Mouse (Mus musculus) lung, adult 2 months (tissue): ENCODE measurements at regions not wholly inside any gene's neighbourhood (a gene's known extent, or its start where the extent isn't known, plus 50 kb on each side); places are given as distances from the start of the nearest gene placed in this dataset.

Source experiments
- DNase-seq: peaks from one replicate; pipeline ENCODE4 v3.0.0; 2022
- H3K4me1 ChIP-seq: fragments of 200-500 bp; 2 replicates; pipeline ENCODE4 v1.6.1; 2011; ENCODE audit warnings: low read length; ENCODE audit not compliant: control insufficient read depth, insufficient read depth
- H3K4me3 ChIP-seq: fragments of 200-500 bp; replicated peaks from 2 replicates; pipeline ENCODE3; 2011; ENCODE audit warnings: low read depth, mild to moderate bottlenecking, control low read depth, low read length; ENCODE audit errors: extremely low read depth
- CTCF ChIP-seq: fragments of 200-500 bp; IDR thresholded peaks from 2 replicates; pipeline ENCODE4 v1.5.1; 2011; ENCODE audit warnings: mild to moderate bottlenecking, low read length, control low read depth; ENCODE audit not compliant: insufficient read depth
- POLR2A ChIP-seq: fragments of 200-500 bp; IDR thresholded peaks from 2 replicates; pipeline ENCODE4 v1.6.1; 2011; ENCODE audit warnings: low read depth, mild to moderate bottlenecking, control low read depth, low read length, borderline replicate concordance; ENCODE audit errors: extremely low read depth
- WGBS: fragments of 180-500 bp; shearing (Covaris S2); methylation state at CpG from one replicate; pipeline ENCODE4 v1.1.7; 2018; 5-methylcytosine and 5-hydroxymethylcytosine counted together

- DNase-seq, result no peak
- Histone ChIP-seq H3K4me1 (no peaks in the 10 kb centered on the region), H3K4me3 (no peak overlapping the region)
- TF ChIP-seq POLR2A (no peak), CTCF (no peak)
- 87% methylated on average over 2 of the region's 2 CpGs for WGBS
Measured at GRCm38 (mm10) chr2:12614345-12614744, 195.1 kb upstream of the Mindy3 start.

GRCm38 (mm10) chr2:12613858-12614257 lies 194.6 kb upstream of the Mindy3 start:
- DNase-seq, result no peak
- Histone ChIP-seq H3K4me1 (no peaks in the 10 kb centered on the region), H3K4me3 (no peak overlapping the region)
- TF ChIP-seq POLR2A (no peak), CTCF (no peak)
- 65% methylated on average over 2 of the region's 2 CpGs for WGBS

- no peak for DNase-seq
- WGBS, result 18% methylated on average over 2 of the region's 2 CpGs
- Histone ChIP-seq H3K4me3 (no peak overlapping the region), H3K4me1 (no peaks in the 10 kb centered on the region)
- TF ChIP-seq POLR2A, result no peak
- no peak for TF ChIP-seq CTCF
Measured at GRCm38 (mm10) chr2:12582566-12582965, 163.3 kb upstream of the Mindy3 start.

DNA sequence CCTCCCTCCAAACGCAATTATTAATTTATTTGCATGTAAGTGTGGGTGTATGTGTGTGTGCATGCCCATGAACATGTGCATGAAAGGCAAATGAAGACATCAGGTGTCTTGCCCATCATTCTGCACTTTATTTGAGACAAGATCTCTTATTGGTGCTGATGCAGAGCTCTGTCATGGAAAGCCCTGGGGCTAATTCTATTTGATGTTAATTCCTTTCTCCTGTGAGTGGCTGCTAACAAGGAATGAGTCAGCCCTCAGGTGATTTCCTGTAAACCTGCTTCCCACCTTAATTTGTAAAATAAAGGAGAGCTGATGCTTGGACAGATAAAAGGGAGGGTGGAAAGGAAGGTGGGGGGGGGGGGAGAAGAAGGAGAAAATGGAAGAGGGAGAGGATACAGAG lies 138.5 kb upstream of the Mindy3 start:
- Histone ChIP-seq H3K4me1 (no peaks in the 10 kb centered on the region), H3K4me3 (no peak overlapping the region)
- TF ChIP-seq POLR2A (no peak), CTCF (no peak)
- 43% methylated on average over 1 of the region's 1 CpGs for WGBS
- DNase-seq, result no peak

GRCm38 (mm10) chr2:12522411-12522810 lies 103.1 kb upstream of the Mindy3 start:
- no peak for TF ChIP-seq POLR2A
- no peak for TF ChIP-seq CTCF
- 80% methylated on average over 5 of the region's 5 CpGs for WGBS
- no peak for DNase-seq
- no peak overlapping the region for H3K4me3 ChIP-seq
- no peaks in the 10 kb centered on the region for H3K4me1 ChIP-seq

GRCm38 (mm10) chr2:12521744-12522143 lies 102.5 kb upstream of the Mindy3 start:
- DNase-seq, result no peak
- TF ChIP-seq POLR2A, result no peak
- no peak for TF ChIP-seq CTCF
- Histone ChIP-seq H3K4me1 (no peaks in the 10 kb centered on the region), H3K4me3 (no peak overlapping the region)

DNA sequence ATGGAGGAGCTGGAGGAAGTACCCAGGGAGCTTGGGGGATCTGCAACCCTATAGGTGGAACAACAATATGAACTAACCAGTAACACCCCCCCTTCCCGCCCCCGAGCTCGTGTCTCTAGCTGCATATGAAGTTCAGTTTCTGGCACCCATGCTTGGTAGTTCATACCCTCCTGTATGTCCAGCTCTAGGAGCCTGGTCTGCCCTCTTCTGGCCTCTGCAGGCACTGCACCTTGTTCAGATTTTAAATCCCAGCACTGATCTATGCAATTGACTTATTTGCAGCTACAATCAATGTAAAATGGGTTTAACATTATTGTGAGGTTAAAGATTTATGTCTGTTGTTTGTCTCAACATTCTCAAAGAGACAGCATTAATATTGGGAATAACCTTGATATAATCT lies 73.1 kb upstream of the Mindy3 start:
- no peaks in the 10 kb centered on the region for H3K4me1 ChIP-seq
- DNase-seq, result no peak
- 80% methylated on average over 3 of the region's 3 CpGs for WGBS
- TF ChIP-seq CTCF (peak; percentile 33; the same call in 1 of the 2 replicates), POLR2A (no peak)
- no peak overlapping the region for H3K4me3 ChIP-seq

GRCm38 (mm10) chr2:12469440-12470339 lies 50.4 kb upstream of the Mindy3 start:
- no peaks in the 10 kb centered on the region for H3K4me1 ChIP-seq
- WGBS, result 85% methylated on average over 7 of the region's 7 CpGs
- no peak for DNase-seq
- TF ChIP-seq POLR2A (no peak), CTCF (no peak)
- no peak overlapping the region for H3K4me3 ChIP-seq
